Mouse (Mus musculus): ENCODE measurements around the gene Wwox.

DNA sequence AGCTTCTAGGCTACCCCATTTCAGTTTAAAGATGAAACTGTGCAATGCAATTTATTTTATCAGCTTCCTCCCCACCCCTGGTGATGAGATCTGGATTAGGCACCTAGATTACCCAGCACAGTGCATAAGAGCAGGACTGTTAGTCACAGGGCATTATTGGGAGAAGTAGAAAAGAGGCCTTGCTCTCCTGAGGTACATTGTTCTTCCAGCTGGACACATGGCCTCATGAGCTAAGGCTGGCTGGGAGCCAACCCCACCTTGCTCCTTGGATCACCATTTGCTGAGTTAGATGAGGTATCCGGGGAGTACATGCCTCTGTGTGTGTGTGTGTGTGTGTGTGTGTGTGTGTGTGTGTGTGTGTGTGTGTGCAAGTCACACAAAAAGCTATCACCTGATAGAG, 70.8 kb downstream of the Wwox start:
- TF ChIP-seq CTCF (IDR thresholded peaks at IDR 0.05; ENCODE audit: low read depth, low read length) (no peak), POLR2A (IDR thresholded peaks at IDR 0.05; ENCODE audit: insufficient read depth, low read length) (no peak)

Measured in ES-Bruce4 (cell line).